Mouse (Mus musculus) liver, embryonic 14.5 days (tissue): ENCODE data around the gene Myb. TPM values are rescaled to one million over a fixed set of nuclear protein-coding genes. Genes with fewer than 3 reads are reported as not detected.

ENCODE experiments used
- ATAC-seq: fragments of 200-750 bp; cut with Nextera tagmentation; 2 replicates; pipeline ENCODE4 v1.8.0; 2017; ENCODE audit warnings: moderate number of reproducible peaks, mild to moderate bottlenecking, moderate library complexity; ENCODE audit not compliant: insufficient read depth
- DNase-seq, 3 experiments: peaks; one replicate each; pipeline ENCODE4 v3.0.0-alpha.2; 2012 to 2013; ENCODE audit warnings: low read depth in 3 of 3, low spot score in 3 of 3
- H3K27ac ChIP-seq: fragments of 300-500 bp; sonication (generic); 2 replicates; pipeline ENCODE4 v1.5.1; 2014; ENCODE audit warnings: moderate library complexity, mild to moderate bottlenecking, control low read depth, inconsistent platforms
- H3K27me3 ChIP-seq: fragments of 300-500 bp; sonication (generic); 2 replicates; pipeline ENCODE4 v1.6.1; 2014; ENCODE audit warnings: mild to moderate bottlenecking, low read length, moderate library complexity; ENCODE audit not compliant: control insufficient read depth, insufficient read depth
- H3K36me3 ChIP-seq: fragments of 300-500 bp; sonication (generic); replicated peaks from 2 replicates; pipeline ENCODE4 v1.6.1; 2014; ENCODE audit warnings: low read depth; ENCODE audit not compliant: control insufficient read depth, insufficient read depth
- H3K4me1 ChIP-seq, 2 experiments: fragments of 200-500 bp in 1 of 2; fragments of 300-500 bp in 1 of 2; sonication (generic) in 1 of 2; replicated peaks; 2 replicates each; pipeline ENCODE4 v1.6.1; 2012 to 2014; ENCODE audit warnings: antibody characterized with exemption in 1 of 2, inconsistent platforms in 1 of 2, low read length in 1 of 2; ENCODE audit not compliant: control insufficient read depth in 2 of 2, insufficient read depth in 2 of 2
- H3K4me2 ChIP-seq: fragments of 300-500 bp; sonication (generic); 2 replicates; pipeline ENCODE4 v1.6.1; 2014; ENCODE audit warnings: low read depth, mild to moderate bottlenecking, control low read depth, moderate library complexity
- H3K4me3 ChIP-seq, 2 experiments: fragments of 200-500 bp in 1 of 2; fragments of 300-500 bp in 1 of 2; sonication (generic) in 1 of 2; 2 replicates each; pipeline ENCODE4 v1.5.1; 2012 to 2014; ENCODE audit warnings: low read depth in 2 of 2, low read length in 2 of 2, mild to moderate bottlenecking in 2 of 2, control low read depth in 1 of 2, inconsistent platforms in 1 of 2, moderate library complexity in 1 of 2; ENCODE audit not compliant: insufficient read depth in 1 of 2
- H3K9ac ChIP-seq: fragments of 300-500 bp; sonication (generic); replicated peaks from 2 replicates; pipeline ENCODE4 v1.6.1; 2014; ENCODE audit warnings: mild to moderate bottlenecking, control low read depth, moderate library complexity
- H3K9me3 ChIP-seq: fragments of 300-500 bp; sonication (generic); 2 replicates; pipeline ENCODE4 v1.6.1; 2016; ENCODE audit warnings: low read length, mixed read lengths; ENCODE audit not compliant: control insufficient read depth
- CTCF ChIP-seq: IDR thresholded peaks from 2 replicates; pipeline ENCODE4 v1.5.1; 2016; ENCODE audit warnings: antibody characterized with exemption, low read depth, control low read depth
- EP300 ChIP-seq: IDR thresholded peaks from 2 replicates; pipeline ENCODE4 v1.6.1; 2016; ENCODE audit warnings: antibody characterized with exemption, low read depth
- WGBS: fragments of 180-500 bp; shearing (Covaris S2); extraction: QIAGEN DNeasy Blood & Tissue Kit; methylation state at CpG from one replicate; pipeline ENCODE4 v1.1.7; 2014; ENCODE audit not compliant: insufficient replicate concordance; 5-methylcytosine and 5-hydroxymethylcytosine counted together
- polyA plus RNA-seq, 2 experiments: library from polyadenylated mRNA; depleted of rRNA in 1 of 2; stranded (reverse) in 1 of 2; unstranded in 1 of 2; fragments of >200 nt; fragmentation: Nextera tagmentation in 1 of 2; extraction: Ambion mirVana in 1 of 2; gene quantifications; 2 replicates each; pipeline versions ENCODE4 v1.2.1 to v1.2.3; 2012 to 2014

The Myb gene
- polyA plus RNA-seq, 2 experiments = 11.7 to 16.9 TPM

GRCm38 (mm10) chr10:21162124-21162523 is 1.3 kb upstream of the Myb start:
- Histone ChIP-seq H3K9ac (no peak overlapping the region), H3K27me3 (no peaks in the 10 kb centered on the region), H3K36me3 (no peaks in the 10 kb centered on the region), H3K4me2 (peak overlapping the region; percentile 81), H3K27ac (no peak overlapping the region), H3K4me3 (no peak overlapping the region), H3K4me1 (peaks cover 8 to 12% of the 10 kb centered on the region in 2 experiments; a peak in 3 of 4 replicates), H3K9me3 (no peaks in the 10 kb centered on the region)
- TF ChIP-seq CTCF (no peak), EP300 (no peak)
- 52% methylated on average over 3 of the region's 3 CpGs for WGBS
- ATAC-seq (no peak), DNase-seq (no peak)

DNA sequence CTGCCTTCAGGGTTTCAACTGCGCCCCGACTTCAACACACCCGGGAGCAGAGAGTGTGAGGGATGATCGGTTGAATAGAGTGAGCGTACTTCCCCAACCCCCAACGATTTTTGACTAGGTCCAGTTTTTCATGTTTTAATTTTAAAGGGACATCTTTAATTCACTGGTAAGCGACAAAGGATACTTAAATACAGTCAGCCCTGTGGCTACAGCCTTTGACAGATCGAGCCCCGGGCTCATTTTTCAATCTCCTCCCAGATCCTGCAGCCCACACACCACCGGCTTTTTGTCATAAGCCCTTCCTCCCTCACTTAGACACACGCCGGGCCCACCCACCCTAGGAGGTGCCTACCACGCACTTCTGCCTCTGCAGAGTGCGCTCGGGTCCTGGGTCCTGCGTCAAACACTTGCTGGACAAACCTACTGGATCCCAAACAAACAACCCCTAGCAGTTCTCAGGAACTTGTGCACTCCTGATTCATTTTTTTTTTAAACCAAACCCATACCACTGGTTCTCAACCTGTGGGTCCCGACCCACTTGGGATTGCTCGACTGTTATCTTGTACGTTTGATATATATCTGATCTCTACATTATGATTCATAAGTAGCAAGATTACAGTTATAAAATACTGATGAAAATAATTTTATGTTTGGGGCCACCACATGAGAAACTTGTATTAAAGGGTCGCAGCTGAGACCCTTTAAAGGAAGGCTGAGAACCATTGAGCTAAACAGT is 743 bp upstream of the Myb start:
- Histone ChIP-seq H3K4me3 (peak overlapping the region; percentile 70 to 71), H3K36me3 (no peaks in the 10 kb centered on the region), H3K27ac (peak overlapping the region; percentile 34), H3K4me2 (peak overlapping the region; percentile 81), H3K9me3 (no peaks in the 10 kb centered on the region), H3K27me3 (no peaks in the 10 kb centered on the region), H3K9ac (peak overlapping the region; percentile 78), H3K4me1 (peaks cover 8 to 12% of the 10 kb centered on the region in 2 experiments; a peak in 3 of 4 replicates)
- DNase-seq (peak in 1 of 3 experiments; percentile 14), ATAC-seq (peak; percentile 38; the same call in 1 of the 2 replicates)
- 4% methylated on average over 20 of the region's 20 CpGs for WGBS
- TF ChIP-seq CTCF = no peak
- TF ChIP-seq EP300 = no peak

DNA sequence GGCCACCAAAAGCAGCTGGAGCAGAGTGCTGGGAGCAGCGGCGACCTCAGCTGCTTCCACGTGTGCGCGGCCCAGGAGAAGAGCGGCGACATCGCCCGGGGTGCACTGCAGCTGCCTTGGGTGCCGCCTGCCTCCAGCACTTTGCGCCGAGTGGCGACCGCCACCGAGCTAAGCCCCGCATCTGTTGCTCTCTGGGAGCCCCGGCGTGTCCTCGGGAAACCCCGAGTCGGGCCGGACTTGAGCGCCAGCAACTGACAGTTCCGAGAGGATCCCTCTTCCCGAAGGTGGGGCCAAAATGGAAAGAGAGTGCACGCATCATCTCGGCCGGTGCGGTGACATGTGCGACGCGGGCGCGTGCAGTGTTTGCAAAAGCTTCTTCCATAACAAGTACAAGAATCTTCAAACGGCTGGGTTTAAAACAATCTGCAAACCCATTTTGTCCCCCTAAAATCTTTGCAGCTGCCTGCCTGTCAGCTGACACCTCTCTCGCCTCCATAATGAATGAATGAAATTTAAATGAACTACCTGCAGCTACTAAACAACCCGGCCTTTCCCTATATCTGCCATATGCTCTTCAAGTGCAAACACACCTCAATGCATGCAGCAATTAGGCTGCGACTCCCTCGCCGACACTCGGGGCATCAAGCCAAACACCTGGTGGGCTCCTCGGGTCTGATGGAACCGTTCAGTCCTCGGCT is 938 bp downstream of the Myb start:
- Histone ChIP-seq H3K27ac (peak overlapping the region; percentile 14; the same call in 1 of the 2 replicates), H3K9me3 (no peaks in the 10 kb centered on the region), H3K9ac (peak overlapping the region; percentile 78), H3K27me3 (no peaks in the 10 kb centered on the region), H3K36me3 (no peaks in the 10 kb centered on the region), H3K4me1 (peaks cover 10 to 12% of the 10 kb centered on the region in 2 experiments; a peak in 3 of 4 replicates), H3K4me2 (peak overlapping the region; percentile 81), H3K4me3 (peak overlapping the region; percentile 70 to 71)
- DNase-seq (peak in 1 of 3 experiments; percentile 16), ATAC-seq (peak; percentile 35; the same call in 1 of the 2 replicates)
- under 1% methylated on average over 44 of the region's 44 CpGs for WGBS
- TF ChIP-seq EP300 = no peak
- TF ChIP-seq CTCF = no peak

DNA sequence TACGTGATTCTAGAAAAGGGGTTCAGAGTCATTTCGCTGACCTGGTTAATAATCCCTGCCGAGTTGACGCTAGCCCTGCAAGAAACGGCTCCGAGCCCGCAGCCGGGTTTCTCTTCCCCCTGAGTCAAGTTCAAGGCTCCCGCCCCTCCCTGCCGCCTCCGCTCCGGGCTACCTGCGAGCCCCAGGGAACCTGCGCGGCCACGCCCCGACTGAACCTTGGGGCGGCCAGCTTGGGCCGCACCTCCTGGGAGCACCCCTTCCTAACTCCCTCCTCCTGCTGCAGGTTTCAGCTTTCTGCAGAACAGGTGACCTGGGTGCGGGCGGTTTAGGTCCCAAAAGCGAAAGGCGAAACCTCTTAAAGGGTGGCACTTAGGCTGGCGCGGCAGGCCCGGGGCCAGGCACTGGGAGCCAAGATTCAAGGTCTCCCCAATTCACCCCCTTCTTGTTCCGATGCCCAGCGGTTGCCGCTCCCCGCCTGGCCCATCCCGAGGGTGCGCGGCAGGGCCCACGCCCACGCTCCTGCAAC is 1.8 kb downstream of the Myb start:
- Histone ChIP-seq H3K36me3 (no peaks in the 10 kb centered on the region), H3K9me3 (no peaks in the 10 kb centered on the region), H3K4me3 (peak overlapping the region; percentile 70 to 71), H3K4me1 (peaks cover 10 to 12% of the 10 kb centered on the region in 2 experiments; a peak in 3 of 4 replicates), H3K9ac (peak overlapping the region; percentile 78), H3K27ac (no peak overlapping the region), H3K27me3 (no peaks in the 10 kb centered on the region), H3K4me2 (peak overlapping the region; percentile 81)
- TF ChIP-seq EP300 (no peak), CTCF (no peak)
- under 1% methylated on average over 35 of the region's 35 CpGs for WGBS
- DNase-seq (peak in 1 of 3 experiments; percentile 48), ATAC-seq (0 out of 2 replicates have a peak, but pooled peaks have one; percentile 38)
